Mouse (Mus musculus): ENCODE measurements around the gene Stambp. TPM values are rescaled to one million over a fixed set of nuclear protein-coding genes. Genes with fewer than 3 reads are reported as not detected.
A peak's percentile ranks its signal among the peaks of the same experiment; 100 is the strongest.

Stambp gene
- polyA plus RNA-seq, 1 experiment from 2014 or later = 29.4 TPM

- Histone ChIP-seq H3K4me3 (ENCODE audit: low read length) (no peak within 1 kb of the TSS), H3K27me3 (ENCODE audit: insufficient read depth, low read length) (no peaks in the 10 kb centered on the region), H3K9ac (replicated peaks; ENCODE audit: low read length) (no peak within 1 kb of the TSS), H3K4me2 (replicated peaks; ENCODE audit: low read depth, low read length) (no peak within 1 kb of the TSS), H3K4me1 (ENCODE audit: insufficient read depth, low read length) (no peaks in the 10 kb centered on the region), H3K27ac (ENCODE audit: low read length) (no peak within 1 kb of the TSS), H3K9me3 (ENCODE audit: low read length) (no peaks in the 10 kb centered on the region), H3K36me3 (ENCODE audit: insufficient read depth, low read length) (no peaks in the 10 kb centered on the region)
- no peak for ATAC-seq (ENCODE audit: low FRiP score, low TSS enrichment)
- WGBS = 64% methylated on average over 12 of the region's 12 CpGs
Measured at GRCm38 (mm10) chr6:83536028-83536794, 36.3 kb downstream of the Stambp start, which contains the start of gene Actg2. Gene Actg2 (minus strand): TSS chr6:83536265.

GRCm38 (mm10) chr6:83532608-83533007 is 39.9 kb downstream of the Stambp start:
- Histone ChIP-seq H3K9ac (replicated peaks; ENCODE audit: low read length) (no peak overlapping the region), H3K9me3 (ENCODE audit: low read length) (no peaks in the 10 kb centered on the region), H3K27ac (ENCODE audit: low read length) (no peak overlapping the region), H3K36me3 (ENCODE audit: insufficient read depth, low read length) (no peaks in the 10 kb centered on the region), H3K27me3 (ENCODE audit: insufficient read depth, low read length) (no peaks in the 10 kb centered on the region), H3K4me3 (ENCODE audit: low read length) (no peak overlapping the region), H3K4me2 (replicated peaks; ENCODE audit: low read depth, low read length) (no peak overlapping the region), H3K4me1 (ENCODE audit: insufficient read depth, low read length) (no peaks in the 10 kb centered on the region)
- whole genome bisulfite sequencing = 76% methylated on average over 2 of the region's 2 CpGs
- ATAC-seq (ENCODE audit: low FRiP score, low TSS enrichment) = no peak

GRCm38 (mm10) chr6:83523194-83523593 is 49.3 kb downstream of the Stambp start:
- H3K27me3 ChIP-seq (ENCODE audit: insufficient read depth, low read length) = no peaks in the 10 kb centered on the region
- no peak overlapping the region for H3K4me2 ChIP-seq (replicated peaks; ENCODE audit: low read depth, low read length)
- WGBS = 55% methylated on average over 6 of the region's 6 CpGs
- no peak overlapping the region for H3K27ac ChIP-seq (ENCODE audit: low read length)
- no peak overlapping the region for H3K4me3 ChIP-seq (ENCODE audit: low read length)
- ATAC-seq (ENCODE audit: low FRiP score, low TSS enrichment) = no peak
- no peaks in the 10 kb centered on the region for H3K4me1 ChIP-seq (ENCODE audit: insufficient read depth, low read length)
- H3K9ac ChIP-seq (replicated peaks; ENCODE audit: low read length) = no peak overlapping the region
- H3K36me3 ChIP-seq (ENCODE audit: insufficient read depth, low read length) = no peaks in the 10 kb centered on the region
- H3K9me3 ChIP-seq (ENCODE audit: low read length) = no peaks in the 10 kb centered on the region

- H3K4me1 ChIP-seq (ENCODE audit: insufficient read depth, low read length) = no peaks in the 10 kb centered on the region
- no peaks in the 10 kb centered on the region for H3K9me3 ChIP-seq (ENCODE audit: low read length)
- no peak overlapping the region for H3K4me3 ChIP-seq (ENCODE audit: low read length)
- no peak overlapping the region for H3K4me2 ChIP-seq (replicated peaks; ENCODE audit: low read depth, low read length)
- no peaks in the 10 kb centered on the region for H3K36me3 ChIP-seq (ENCODE audit: insufficient read depth, low read length)
- no peak for ATAC-seq (ENCODE audit: low FRiP score, low TSS enrichment)
- H3K9ac ChIP-seq (replicated peaks; ENCODE audit: low read length) = no peak overlapping the region
- no peak overlapping the region for H3K27ac ChIP-seq (ENCODE audit: low read length)
- H3K27me3 ChIP-seq (ENCODE audit: insufficient read depth, low read length) = no peaks in the 10 kb centered on the region
- WGBS = 70% methylated on average over 6 of the region's 6 CpGs
Measured at GRCm38 (mm10) chr6:83521784-83522183, 50.7 kb downstream of the Stambp start.

GRCm38 (mm10) chr6:83518637-83519036 is 53.9 kb downstream of the Stambp start:
- Histone ChIP-seq H3K4me1 (ENCODE audit: insufficient read depth, low read length) (no peaks in the 10 kb centered on the region), H3K27me3 (ENCODE audit: insufficient read depth, low read length) (no peaks in the 10 kb centered on the region), H3K36me3 (ENCODE audit: insufficient read depth, low read length) (no peaks in the 10 kb centered on the region), H3K4me2 (replicated peaks; ENCODE audit: low read depth, low read length) (no peak overlapping the region), H3K4me3 (ENCODE audit: low read length) (no peak overlapping the region), H3K9me3 (ENCODE audit: low read length) (no peaks in the 10 kb centered on the region), H3K9ac (replicated peaks; ENCODE audit: low read length) (no peak overlapping the region), H3K27ac (ENCODE audit: low read length) (no peak overlapping the region)
- 83% methylated on average over 3 of the region's 3 CpGs for WGBS
- ATAC-seq (ENCODE audit: low FRiP score, low TSS enrichment) = no peak

- no peak overlapping the region for H3K9ac ChIP-seq (replicated peaks; ENCODE audit: low read length)
- H3K4me2 ChIP-seq (replicated peaks; ENCODE audit: low read depth, low read length) = no peak overlapping the region
- WGBS = 70% methylated on average over 3 of the region's 3 CpGs
- no peaks in the 10 kb centered on the region for H3K4me1 ChIP-seq (ENCODE audit: insufficient read depth, low read length)
- ATAC-seq (ENCODE audit: low FRiP score, low TSS enrichment) = no peak
- no peak overlapping the region for H3K4me3 ChIP-seq (ENCODE audit: low read length)
- H3K9me3 ChIP-seq (ENCODE audit: low read length) = no peaks in the 10 kb centered on the region
- no peaks in the 10 kb centered on the region for H3K27me3 ChIP-seq (ENCODE audit: insufficient read depth, low read length)
- H3K27ac ChIP-seq (ENCODE audit: low read length) = no peak overlapping the region
- H3K36me3 ChIP-seq (ENCODE audit: insufficient read depth, low read length) = no peaks in the 10 kb centered on the region
Measured at GRCm38 (mm10) chr6:83515172-83515571, 57.4 kb downstream of the Stambp start.

GRCm38 (mm10) chr6:83512495-83512894 is 60.0 kb downstream of the Stambp start:
- Histone ChIP-seq H3K9me3 (ENCODE audit: low read length) (no peaks in the 10 kb centered on the region), H3K4me2 (replicated peaks; ENCODE audit: low read depth, low read length) (no peak overlapping the region), H3K9ac (replicated peaks; ENCODE audit: low read length) (no peak overlapping the region), H3K4me1 (ENCODE audit: insufficient read depth, low read length) (peaks cover 1% of the 10 kb centered on the region; the same call in 1 of the 2 replicates), H3K4me3 (ENCODE audit: low read length) (no peak overlapping the region), H3K36me3 (ENCODE audit: insufficient read depth, low read length) (no peaks in the 10 kb centered on the region), H3K27me3 (ENCODE audit: insufficient read depth, low read length) (no peaks in the 10 kb centered on the region), H3K27ac (ENCODE audit: low read length) (no peak overlapping the region)
- no peak for ATAC-seq (ENCODE audit: low FRiP score, low TSS enrichment)
- WGBS = 23% methylated on average over 1 of the region's 1 CpGs

GRCm38 (mm10) chr6:83510210-83510609 is 62.3 kb downstream of the Stambp start:
- ATAC-seq (ENCODE audit: low FRiP score, low TSS enrichment) = no peak
- H3K27ac ChIP-seq (ENCODE audit: low read length) = no peak overlapping the region
- peaks cover 12% of the 10 kb centered on the region for H3K4me1 ChIP-seq (ENCODE audit: insufficient read depth, low read length)
- H3K9ac ChIP-seq (replicated peaks; ENCODE audit: low read length) = no peak overlapping the region
- no peaks in the 10 kb centered on the region for H3K27me3 ChIP-seq (ENCODE audit: insufficient read depth, low read length)
- no peaks in the 10 kb centered on the region for H3K9me3 ChIP-seq (ENCODE audit: low read length)
- WGBS = 56% methylated on average over 2 of the region's 2 CpGs
- no peak overlapping the region for H3K4me3 ChIP-seq (ENCODE audit: low read length)
- H3K36me3 ChIP-seq (ENCODE audit: insufficient read depth, low read length) = no peaks in the 10 kb centered on the region
- H3K4me2 ChIP-seq (replicated peaks; ENCODE audit: low read depth, low read length) = no peak overlapping the region

GRCm38 (mm10) chr6:83509442-83509841 is 63.1 kb downstream of the Stambp start:
- Histone ChIP-seq H3K9ac (replicated peaks; ENCODE audit: low read length) (no peak overlapping the region), H3K4me1 (ENCODE audit: insufficient read depth, low read length) (peaks cover 12% of the 10 kb centered on the region), H3K4me3 (ENCODE audit: low read length) (no peak overlapping the region), H3K27me3 (ENCODE audit: insufficient read depth, low read length) (no peaks in the 10 kb centered on the region), H3K27ac (ENCODE audit: low read length) (no peak overlapping the region), H3K9me3 (ENCODE audit: low read length) (no peaks in the 10 kb centered on the region), H3K4me2 (replicated peaks; ENCODE audit: low read depth, low read length) (no peak overlapping the region), H3K36me3 (ENCODE audit: insufficient read depth, low read length) (no peaks in the 10 kb centered on the region)
- WGBS = 37% methylated on average over 8 of the region's 8 CpGs
- no peak for ATAC-seq (ENCODE audit: low FRiP score, low TSS enrichment)

GRCm38 (mm10) chr6:83507168-83507546 is 65.4 kb downstream of the Stambp start:
- Histone ChIP-seq H3K4me2 (replicated peaks; ENCODE audit: low read depth, low read length) (peak overlapping the region; percentile 78), H3K27ac (ENCODE audit: low read length) (peak overlapping the region; percentile 74), H3K4me3 (ENCODE audit: low read length) (peak overlapping the region; percentile 84), H3K9ac (replicated peaks; ENCODE audit: low read length) (peak overlapping the region; percentile 64), H3K36me3 (ENCODE audit: insufficient read depth, low read length) (no peaks in the 10 kb centered on the region), H3K4me1 (ENCODE audit: insufficient read depth, low read length) (peaks cover 12% of the 10 kb centered on the region), H3K9me3 (ENCODE audit: low read length) (no peaks in the 10 kb centered on the region), H3K27me3 (ENCODE audit: insufficient read depth, low read length) (no peaks in the 10 kb centered on the region)
- 23% methylated on average over 6 of the region's 6 CpGs for WGBS
- no peak; the same call in 1 of the 2 replicates for ATAC-seq (ENCODE audit: low FRiP score, low TSS enrichment)

Data from kidney, embryonic 16.5 days (tissue).